Mouse (Mus musculus) spleen, adult 2 months (tissue): ENCODE results near the gene Rpl37.

Experiments used
- CTCF ChIP-seq: fragments of 200-500 bp; IDR thresholded peaks from 2 replicates; pipeline ENCODE4 v1.5.1; 2011; ENCODE audit warnings: mild to moderate bottlenecking, inconsistent platforms; ENCODE audit not compliant: insufficient read depth, insufficient read length, insufficient replicate concordance; ENCODE audit errors: extremely low read depth
- POLR2A ChIP-seq: fragments of 200-500 bp; IDR thresholded peaks from 2 replicates; pipeline ENCODE4 v1.6.1; 2011; ENCODE audit warnings: low read depth, low read length, inconsistent platforms

DNA sequence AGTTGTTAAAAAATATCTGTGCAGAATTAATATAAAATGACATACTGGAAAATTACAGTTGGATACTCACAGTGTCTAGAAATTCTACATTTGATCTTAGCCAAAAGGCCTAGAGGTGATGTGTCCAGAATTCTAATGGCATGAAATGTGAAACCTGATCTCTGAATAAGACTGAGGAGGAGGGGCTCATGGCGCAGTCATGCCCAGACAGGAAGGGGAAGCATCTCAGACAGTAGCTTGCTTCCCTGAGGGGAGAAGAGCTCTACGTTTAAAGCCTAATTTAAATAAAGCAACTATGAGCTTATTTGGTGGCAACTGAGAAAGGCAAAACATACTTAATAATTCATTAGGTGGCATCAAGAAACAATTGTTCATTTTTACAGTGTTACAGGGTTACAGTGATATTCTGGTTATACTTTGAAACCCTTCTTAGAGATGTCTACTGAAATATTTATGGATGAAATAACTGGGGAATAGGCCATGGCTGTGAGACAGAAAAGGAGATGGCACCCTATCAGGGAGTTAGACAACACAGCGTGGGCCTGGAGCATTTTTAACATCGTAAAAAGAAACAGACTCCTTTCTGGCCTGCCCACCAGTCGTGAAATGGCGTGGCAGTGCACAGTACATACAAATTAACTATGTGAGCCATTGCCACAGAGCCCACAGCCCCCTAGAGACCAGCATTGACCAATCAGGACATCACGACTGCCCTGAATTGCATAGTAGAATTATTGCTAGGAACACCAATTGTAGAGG, 27.4 kb upstream of the Rpl37 start:
- TF ChIP-seq CTCF: no peak
- no peak for TF ChIP-seq POLR2A
